Mouse (Mus musculus): ENCODE data around the gene Lsr.

DNA sequence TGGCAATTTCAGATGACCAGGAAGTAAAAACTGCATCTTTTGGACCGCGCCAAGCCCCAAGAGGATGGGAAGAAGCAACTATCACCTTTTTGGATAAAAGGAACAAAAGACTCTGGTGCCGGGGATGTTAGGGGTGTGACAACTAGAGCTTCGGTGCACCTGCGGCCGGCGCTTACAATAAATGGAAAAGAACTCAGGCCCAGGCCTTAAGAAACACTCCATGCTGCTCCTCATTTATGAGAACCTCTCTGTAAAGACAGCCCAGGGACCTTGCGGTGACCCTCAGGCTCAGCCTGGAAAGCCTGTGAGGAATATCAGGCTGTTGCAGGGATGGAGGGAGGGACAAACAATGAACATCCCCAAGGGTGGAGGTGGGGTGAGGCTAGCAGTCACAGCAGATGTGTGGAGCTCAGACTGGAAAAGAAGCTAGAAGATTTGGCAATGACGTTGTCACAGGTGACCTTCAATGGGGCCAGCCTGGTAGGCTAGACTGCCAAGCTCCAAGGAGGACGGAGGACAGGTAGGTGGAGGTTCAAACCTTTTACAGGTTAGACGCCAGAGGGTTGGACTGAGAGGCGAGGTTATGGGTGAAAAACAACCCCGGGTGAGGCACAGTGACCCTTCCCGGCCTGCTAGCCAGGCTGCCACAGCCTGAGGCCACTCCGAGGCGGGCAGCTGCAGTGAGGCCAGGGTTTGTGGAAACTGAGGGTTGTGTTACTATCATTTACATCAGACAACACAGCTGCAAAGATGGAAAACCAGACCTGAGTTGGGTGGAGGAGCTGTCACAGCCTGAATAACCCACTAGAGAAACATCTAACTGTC is 20.6 kb downstream of the Lsr start:
- TF ChIP-seq POLR2A (IDR thresholded peaks at IDR 0.05; ENCODE audit: borderline replicate concordance, extremely low read depth, insufficient read depth, insufficient read length, poor library complexity, severe bottlenecking) (no peak), CTCF (IDR thresholded peaks at IDR 0.05; ENCODE audit: borderline replicate concordance, extremely low read depth, insufficient read depth, insufficient read length) (no peak)
